Mouse (Mus musculus) myocyte (in vitro differentiated cells): ENCODE results near the gene 9130213A22Rik. TPM values are rescaled to one million over a fixed set of nuclear protein-coding genes. Genes with fewer than 3 reads are reported as not detected.

ENCODE experiments used
- H3K27me3 ChIP-seq: one replicate; pipeline ENCODE4 v1.6.1; 2011; ENCODE audit not compliant: control insufficient read depth, insufficient read depth, insufficient read length
- H3K36me3 ChIP-seq: one replicate; pipeline ENCODE4 v1.6.1; 2011; ENCODE audit not compliant: control insufficient read depth, insufficient read depth
- H3K4me2 ChIP-seq: one replicate; pipeline ENCODE4 v1.6.1; 2011; ENCODE audit warnings: low read depth, control low read depth
- H3K4me3 ChIP-seq: one replicate; pipeline ENCODE4 v1.5.1; 2011; ENCODE audit warnings: mild to moderate bottlenecking, control low read depth, moderate library complexity
- H3K79me2 ChIP-seq: one replicate; pipeline ENCODE4 v1.6.1; 2011; ENCODE audit not compliant: control insufficient read depth, insufficient read depth
- H3ac ChIP-seq: one replicate; pipeline ENCODE4 v1.6.1; 2011; ENCODE audit not compliant: control insufficient read depth, insufficient read length
- CEBPB ChIP-seq: IDR thresholded peaks from 2 replicates; pipeline ENCODE4 v1.6.1; 2011; ENCODE audit warnings: mild to moderate bottlenecking, moderate library complexity; ENCODE audit not compliant: poor library complexity, insufficient read depth, severe bottlenecking
- E2F4 ChIP-seq: IDR thresholded peaks from one replicate; pipeline ENCODE4 v1.6.1; 2011; ENCODE audit warnings: mild to moderate bottlenecking, control low read depth, moderate library complexity; ENCODE audit not compliant: insufficient read depth
- MAX ChIP-seq: IDR thresholded peaks from one replicate; pipeline ENCODE4 v1.6.1; 2011; ENCODE audit warnings: low read depth, mild to moderate bottlenecking, control low read depth
- MYOD1 ChIP-seq, 3 experiments: IDR thresholded peaks; one replicate each; pipeline ENCODE4 v1.6.1; 2011; ENCODE audit warnings: control low read depth in 2 of 3, low read depth in 2 of 3, mild to moderate bottlenecking in 2 of 3, moderate library complexity in 1 of 3; ENCODE audit not compliant: insufficient read length in 2 of 3, control insufficient read depth in 1 of 3
- MYOG ChIP-seq, 3 experiments: IDR thresholded peaks; one replicate each; pipeline ENCODE4 v1.6.1; 2011; ENCODE audit warnings: control low read depth in 2 of 3, low read depth in 2 of 3, mild to moderate bottlenecking in 2 of 3; ENCODE audit not compliant: insufficient read length in 2 of 3, control insufficient read depth in 1 of 3, insufficient read depth in 1 of 3
- POLR2A ChIP-seq: IDR thresholded peaks from one replicate; pipeline ENCODE4 v1.6.1; 2011; ENCODE audit warnings: low read depth, mild to moderate bottlenecking, control low read depth, moderate library complexity; ENCODE audit not compliant: insufficient read length
- POLR2AphosphoS2 ChIP-seq: IDR thresholded peaks from one replicate; pipeline ENCODE4 v1.6.1; 2011; ENCODE audit warnings: low read depth, control low read depth; ENCODE audit not compliant: insufficient read length
- REST ChIP-seq: IDR thresholded peaks from one replicate; pipeline ENCODE4 v1.6.1; 2011; ENCODE audit warnings: mild to moderate bottlenecking, control low read depth, moderate library complexity; ENCODE audit not compliant: insufficient read depth, insufficient read length
- SRF ChIP-seq: IDR thresholded peaks from one replicate; pipeline ENCODE4 v1.6.1; 2011; ENCODE audit warnings: low read depth; ENCODE audit not compliant: control insufficient read depth, insufficient read length
- TCF12 ChIP-seq: IDR thresholded peaks from one replicate; pipeline ENCODE4 v1.6.1; 2011; ENCODE audit warnings: mild to moderate bottlenecking, control low read depth; ENCODE audit not compliant: poor library complexity, insufficient read depth, severe bottlenecking
- TCF3 ChIP-seq: IDR thresholded peaks from one replicate; pipeline ENCODE4 v1.6.1; 2011; ENCODE audit warnings: low read depth, control low read depth; ENCODE audit not compliant: insufficient read length
- USF1 ChIP-seq: IDR thresholded peaks from one replicate; pipeline ENCODE4 v1.6.1; 2011; ENCODE audit warnings: low read depth, mild to moderate bottlenecking, control low read depth, moderate library complexity
- polyA plus RNA-seq: library from polyadenylated mRNA; unstranded; fragments of >200 nt; fragmentation: generic; extraction: Trizol; gene quantifications from one replicate; pipeline ENCODE4 v1.2.1, GENCODE M21; 2012; ENCODE audit warnings: missing spikeins

The 9130213A22Rik gene
- polyA plus RNA-seq, 1 experiment = 0.78 TPM

- H3K36me3 ChIP-seq = peaks cover 17% of the 10 kb centered on the region
- TF ChIP-seq POLR2AphosphoS2 (peak; percentile 9), MYOG (IDR thresholded peaks at IDR 0.05; ENCODE audit: control insufficient read depth in 1 of 3, insufficient read depth in 1 of 3, insufficient read length in 2 of 3, low read depth in 2 of 3) (no peak), TCF3 (no peak), SRF (no peak), MYOD1 (IDR thresholded peaks at IDR 0.05; ENCODE audit: control insufficient read depth in 1 of 3, insufficient read length in 2 of 3, low read depth in 2 of 3) (no peak), REST (no peak)
- no peaks in the 10 kb centered on the region for H3K79me2 ChIP-seq
- H3ac ChIP-seq = no peak overlapping the region
- H3K4me2 ChIP-seq = no peak overlapping the region
- H3K4me3 ChIP-seq = no peak overlapping the region
- no peaks in the 10 kb centered on the region for H3K27me3 ChIP-seq
Measured at GRCm38 (mm10) chr11:69109032-69109900, 13.1 kb downstream of the 9130213A22Rik start.

GRCm38 (mm10) chr11:69108223-69108622 is 14.2 kb downstream of the 9130213A22Rik start:
- H3K27me3 ChIP-seq = no peaks in the 10 kb centered on the region
- no peak overlapping the region for H3K4me3 ChIP-seq
- H3ac ChIP-seq = no peak overlapping the region
- H3K4me2 ChIP-seq = no peak overlapping the region
- peaks cover 26% of the 10 kb centered on the region for H3K36me3 ChIP-seq
- TF ChIP-seq POLR2A (no peak), POLR2AphosphoS2 (no peak), CEBPB (no peak), TCF3 (no peak), MAX (no peak), E2F4 (no peak), MYOD1 (IDR thresholded peaks at IDR 0.05; ENCODE audit: control insufficient read depth in 1 of 3, insufficient read length in 2 of 3, low read depth in 2 of 3) (no peak), USF1 (no peak), REST (no peak), SRF (no peak), TCF12 (no peak), MYOG (IDR thresholded peaks at IDR 0.05; ENCODE audit: control insufficient read depth in 1 of 3, insufficient read depth in 1 of 3, insufficient read length in 2 of 3, low read depth in 2 of 3) (no peak)
- no peaks in the 10 kb centered on the region for H3K79me2 ChIP-seq

GRCm38 (mm10) chr11:69107676-69108075 is 14.7 kb downstream of the 9130213A22Rik start:
- Histone ChIP-seq H3K4me2 (no peak overlapping the region), H3K27me3 (no peaks in the 10 kb centered on the region), H3K36me3 (peaks cover 31% of the 10 kb centered on the region), H3K4me3 (no peak overlapping the region), H3K79me2 (no peaks in the 10 kb centered on the region), H3ac (no peak overlapping the region)
- TF ChIP-seq MYOD1 (IDR thresholded peaks at IDR 0.05; ENCODE audit: control insufficient read depth in 1 of 3, insufficient read length in 2 of 3, low read depth in 2 of 3) (no peak), SRF (no peak), E2F4 (no peak), POLR2AphosphoS2 (peak; percentile 14)

GRCm38 (mm10) chr11:69106842-69107241 is 15.5 kb downstream of the 9130213A22Rik start:
- no peak overlapping the region for H3K4me3 ChIP-seq
- H3K27me3 ChIP-seq = no peaks in the 10 kb centered on the region
- no peak overlapping the region for H3K4me2 ChIP-seq
- H3K79me2 ChIP-seq = no peaks in the 10 kb centered on the region
- H3ac ChIP-seq = no peak overlapping the region
- TF ChIP-seq MYOG (IDR thresholded peaks at IDR 0.05; ENCODE audit: control insufficient read depth in 1 of 3, insufficient read depth in 1 of 3, insufficient read length in 2 of 3, low read depth in 2 of 3) (no peak), TCF12 (no peak), E2F4 (no peak), USF1 (no peak), SRF (no peak), TCF3 (no peak), POLR2AphosphoS2 (no peak), MAX (no peak), POLR2A (no peak), MYOD1 (IDR thresholded peaks at IDR 0.05; ENCODE audit: control insufficient read depth in 1 of 3, insufficient read length in 2 of 3, low read depth in 2 of 3) (no peak), CEBPB (no peak), REST (no peak)
- peaks cover 36% of the 10 kb centered on the region for H3K36me3 ChIP-seq

GRCm38 (mm10) chr11:69106299-69106698 is 16.1 kb downstream of the 9130213A22Rik start:
- Histone ChIP-seq H3K4me2 (no peak overlapping the region), H3ac (no peak overlapping the region), H3K27me3 (no peaks in the 10 kb centered on the region), H3K79me2 (no peaks in the 10 kb centered on the region), H3K4me3 (no peak overlapping the region), H3K36me3 (peaks cover 40% of the 10 kb centered on the region)
- no peak for TF ChIP-seq USF1
- TF ChIP-seq REST = no peak
- TF ChIP-seq CEBPB = no peak
- no peak for TF ChIP-seq POLR2A
- TF ChIP-seq TCF12 = no peak
- TF ChIP-seq E2F4 = no peak
- TF ChIP-seq POLR2AphosphoS2 = no peak
- no peak for TF ChIP-seq SRF
- TF ChIP-seq TCF3 = no peak
- TF ChIP-seq MAX = no peak
- no peak for TF ChIP-seq MYOD1 (IDR thresholded peaks at IDR 0.05; ENCODE audit: control insufficient read depth in 1 of 3, insufficient read length in 2 of 3, low read depth in 2 of 3)
- TF ChIP-seq MYOG (IDR thresholded peaks at IDR 0.05; ENCODE audit: control insufficient read depth in 1 of 3, insufficient read depth in 1 of 3, insufficient read length in 2 of 3, low read depth in 2 of 3) = no peak
